Mouse (Mus musculus) liver, embryonic 14.5 days (tissue): ENCODE measurements around the gene Prss33. TPM values are rescaled to one million over a fixed set of nuclear protein-coding genes. Genes with fewer than 3 reads are reported as not detected.

Experiments
- ATAC-seq: fragments of 200-750 bp; cut with Nextera tagmentation; 2 replicates; pipeline ENCODE4 v1.8.0; 2017; ENCODE audit warnings: moderate number of reproducible peaks, mild to moderate bottlenecking, moderate library complexity; ENCODE audit not compliant: insufficient read depth
- DNase-seq, 3 experiments: peaks; one replicate each; pipeline ENCODE4 v3.0.0-alpha.2; 2012 to 2013; ENCODE audit warnings: low read depth in 3 of 3, low spot score in 3 of 3
- H3K27ac ChIP-seq: fragments of 300-500 bp; sonication (generic); 2 replicates; pipeline ENCODE4 v1.5.1; 2014; ENCODE audit warnings: moderate library complexity, mild to moderate bottlenecking, control low read depth, inconsistent platforms
- H3K27me3 ChIP-seq: fragments of 300-500 bp; sonication (generic); 2 replicates; pipeline ENCODE4 v1.6.1; 2014; ENCODE audit warnings: mild to moderate bottlenecking, low read length, moderate library complexity; ENCODE audit not compliant: control insufficient read depth, insufficient read depth
- H3K36me3 ChIP-seq: fragments of 300-500 bp; sonication (generic); replicated peaks from 2 replicates; pipeline ENCODE4 v1.6.1; 2014; ENCODE audit warnings: low read depth; ENCODE audit not compliant: control insufficient read depth, insufficient read depth
- H3K4me1 ChIP-seq, 2 experiments: fragments of 200-500 bp in 1 of 2; fragments of 300-500 bp in 1 of 2; sonication (generic) in 1 of 2; replicated peaks; 2 replicates each; pipeline ENCODE4 v1.6.1; 2012 to 2014; ENCODE audit warnings: antibody characterized with exemption in 1 of 2, inconsistent platforms in 1 of 2, low read length in 1 of 2; ENCODE audit not compliant: control insufficient read depth in 2 of 2, insufficient read depth in 2 of 2
- H3K4me2 ChIP-seq: fragments of 300-500 bp; sonication (generic); 2 replicates; pipeline ENCODE4 v1.6.1; 2014; ENCODE audit warnings: low read depth, mild to moderate bottlenecking, control low read depth, moderate library complexity
- H3K4me3 ChIP-seq, 2 experiments: fragments of 200-500 bp in 1 of 2; fragments of 300-500 bp in 1 of 2; sonication (generic) in 1 of 2; 2 replicates each; pipeline ENCODE4 v1.5.1; 2012 to 2014; ENCODE audit warnings: low read depth in 2 of 2, low read length in 2 of 2, mild to moderate bottlenecking in 2 of 2, control low read depth in 1 of 2, inconsistent platforms in 1 of 2, moderate library complexity in 1 of 2; ENCODE audit not compliant: insufficient read depth in 1 of 2
- H3K9ac ChIP-seq: fragments of 300-500 bp; sonication (generic); replicated peaks from 2 replicates; pipeline ENCODE4 v1.6.1; 2014; ENCODE audit warnings: mild to moderate bottlenecking, control low read depth, moderate library complexity
- H3K9me3 ChIP-seq: fragments of 300-500 bp; sonication (generic); 2 replicates; pipeline ENCODE4 v1.6.1; 2016; ENCODE audit warnings: low read length, mixed read lengths; ENCODE audit not compliant: control insufficient read depth
- CTCF ChIP-seq: IDR thresholded peaks from 2 replicates; pipeline ENCODE4 v1.5.1; 2016; ENCODE audit warnings: antibody characterized with exemption, low read depth, control low read depth
- EP300 ChIP-seq: IDR thresholded peaks from 2 replicates; pipeline ENCODE4 v1.6.1; 2016; ENCODE audit warnings: antibody characterized with exemption, low read depth
- WGBS: fragments of 180-500 bp; shearing (Covaris S2); extraction: QIAGEN DNeasy Blood & Tissue Kit; methylation state at CpG from one replicate; pipeline ENCODE4 v1.1.7; 2014; ENCODE audit not compliant: insufficient replicate concordance; 5-methylcytosine and 5-hydroxymethylcytosine counted together
- polyA plus RNA-seq, 2 experiments: library from polyadenylated mRNA; depleted of rRNA in 1 of 2; stranded (reverse) in 1 of 2; unstranded in 1 of 2; fragments of >200 nt; fragmentation: Nextera tagmentation in 1 of 2; extraction: Ambion mirVana in 1 of 2; gene quantifications; 2 replicates each; pipeline versions ENCODE4 v1.2.1 to v1.2.3; 2012 to 2014

Gene Prss33
- polyA plus RNA-seq, 2 experiments = not detected

DNA sequence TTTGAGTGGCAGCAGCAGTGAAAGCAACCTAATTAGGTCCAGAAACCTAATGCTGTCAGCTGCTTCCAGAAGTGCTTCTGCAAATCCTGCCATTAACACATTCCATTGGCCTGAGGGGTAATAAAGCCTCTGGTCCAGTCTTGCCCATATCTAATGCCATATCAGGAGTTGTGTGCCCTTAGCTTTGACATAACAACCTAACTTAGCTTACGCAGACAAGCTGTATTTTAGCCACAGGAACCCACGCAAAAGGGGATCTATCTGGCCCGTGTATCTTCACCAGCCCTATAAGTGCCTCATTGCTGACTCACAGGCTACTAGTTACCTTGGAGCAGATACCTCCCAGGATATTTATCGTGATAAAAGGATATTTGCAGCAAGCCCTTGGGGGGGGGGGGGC is 10.3 kb downstream of the Prss33 start:
- H3K9ac ChIP-seq = no peak overlapping the region
- 74% methylated on average over 4 of the region's 4 CpGs for WGBS
- no peak for DNase-seq
- peaks cover 59% of the 10 kb centered on the region for H3K36me3 ChIP-seq
- peaks cover 13 to 15% of the 10 kb centered on the region in 2 experiments for H3K4me1 ChIP-seq
- H3K27me3 ChIP-seq = no peaks in the 10 kb centered on the region; the same call in 1 of the 2 replicates
- H3K4me2 ChIP-seq = no peak overlapping the region
- H3K9me3 ChIP-seq = no peaks in the 10 kb centered on the region; the same call in 1 of the 2 replicates
- ATAC-seq = no peak
- no peak overlapping the region for H3K27ac ChIP-seq
- TF ChIP-seq EP300 = no peak
- no peak for TF ChIP-seq CTCF
- H3K4me3 ChIP-seq = no peak overlapping the region

DNA sequence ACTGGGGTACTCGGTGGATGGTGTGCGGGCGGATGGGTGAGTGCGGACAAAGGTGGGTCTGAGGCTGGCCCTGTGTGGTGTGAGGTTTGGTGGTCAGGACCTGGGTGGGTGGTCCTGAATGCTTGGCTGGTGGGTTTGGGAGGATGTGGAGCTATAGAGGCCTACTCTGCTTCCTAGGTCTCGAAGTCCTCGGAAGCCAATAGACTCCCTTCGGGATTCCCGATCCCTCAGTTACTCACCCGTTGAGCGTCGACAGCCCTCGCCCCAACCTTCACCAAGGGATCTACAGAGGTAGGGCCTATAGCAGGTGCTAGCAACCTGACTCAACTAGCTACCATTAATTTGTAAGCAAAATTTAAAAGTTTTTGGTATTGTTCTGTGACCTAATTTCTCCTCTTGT is 12.2 kb downstream of the Prss33 start:
- peaks cover 7 to 9% of the 10 kb centered on the region in 2 experiments for H3K4me1 ChIP-seq
- no peaks in the 10 kb centered on the region for H3K27me3 ChIP-seq
- H3K36me3 ChIP-seq = peaks cover 79% of the 10 kb centered on the region
- no peak overlapping the region for H3K4me2 ChIP-seq
- no peak overlapping the region for H3K27ac ChIP-seq
- no peak overlapping the region for H3K9ac ChIP-seq
- H3K9me3 ChIP-seq = peaks cover 10% of the 10 kb centered on the region
- WGBS = 90% methylated on average over 12 of the region's 12 CpGs
- TF ChIP-seq CTCF (no peak), EP300 (no peak)
- no peak overlapping the region for H3K4me3 ChIP-seq
- no peak for ATAC-seq
- no peak for DNase-seq

DNA sequence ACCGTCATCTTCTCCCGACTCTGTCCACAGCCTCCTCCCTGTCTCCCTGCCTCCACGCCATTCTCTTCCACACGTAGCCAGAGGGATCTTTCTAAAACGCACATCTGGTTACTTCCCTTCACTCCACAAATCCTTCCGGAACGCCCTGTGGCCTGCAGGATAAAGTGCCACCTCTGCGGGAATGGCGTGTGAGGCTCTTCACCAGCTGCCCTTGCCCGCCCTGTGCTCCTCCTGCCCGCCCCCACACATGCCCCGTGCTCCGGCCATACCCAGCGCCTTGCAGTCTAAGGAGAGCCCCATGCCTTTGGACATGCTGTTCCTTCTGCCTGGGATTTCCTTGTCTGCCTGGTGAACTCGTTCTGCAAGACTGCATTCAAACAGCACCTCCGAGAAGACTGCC is 12.8 kb downstream of the Prss33 start:
- Histone ChIP-seq H3K4me1 (peaks cover 6% of the 10 kb centered on the region in 2 experiments), H3K9ac (no peak overlapping the region), H3K27me3 (no peaks in the 10 kb centered on the region), H3K4me3 (no peak overlapping the region), H3K4me2 (no peak overlapping the region), H3K9me3 (peaks cover 14% of the 10 kb centered on the region), H3K27ac (no peak overlapping the region), H3K36me3 (peaks cover 85% of the 10 kb centered on the region)
- ATAC-seq (no peak), DNase-seq (no peak)
- TF ChIP-seq CTCF = no peak
- TF ChIP-seq EP300 = no peak
- 86% methylated on average over 16 of the region's 16 CpGs for WGBS

DNA sequence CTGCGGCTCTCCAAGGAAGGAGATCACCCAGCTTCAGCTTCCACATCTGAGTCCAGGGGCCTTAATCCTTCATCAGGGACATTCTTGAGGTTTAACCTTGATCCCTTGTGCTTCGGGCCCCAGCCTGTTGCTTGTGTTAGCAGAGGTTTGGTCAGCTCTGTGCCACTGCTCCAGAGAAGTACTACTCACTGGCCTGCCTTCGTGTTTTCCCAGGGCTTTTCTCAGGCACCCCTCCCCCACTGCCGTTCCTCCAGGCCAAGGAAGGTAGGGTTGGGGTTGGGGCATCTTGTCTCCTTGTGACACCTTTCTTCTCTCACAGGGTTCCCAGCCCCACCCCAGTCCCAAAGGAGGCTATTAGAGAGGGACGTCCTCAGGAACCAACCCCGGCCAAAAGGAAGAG is 13.8 kb downstream of the Prss33 start:
- Histone ChIP-seq H3K36me3 (peaks cover 94% of the 10 kb centered on the region), H3K4me2 (no peak overlapping the region), H3K9me3 (peaks cover 22% of the 10 kb centered on the region), H3K4me3 (no peak overlapping the region), H3K27ac (no peak overlapping the region), H3K9ac (no peak overlapping the region), H3K27me3 (no peaks in the 10 kb centered on the region), H3K4me1 (no peaks in the 10 kb centered on the region)
- no peak for DNase-seq
- ATAC-seq = no peak
- WGBS = 80% methylated on average over 6 of the region's 6 CpGs
- TF ChIP-seq EP300 (no peak), CTCF (no peak)

DNA sequence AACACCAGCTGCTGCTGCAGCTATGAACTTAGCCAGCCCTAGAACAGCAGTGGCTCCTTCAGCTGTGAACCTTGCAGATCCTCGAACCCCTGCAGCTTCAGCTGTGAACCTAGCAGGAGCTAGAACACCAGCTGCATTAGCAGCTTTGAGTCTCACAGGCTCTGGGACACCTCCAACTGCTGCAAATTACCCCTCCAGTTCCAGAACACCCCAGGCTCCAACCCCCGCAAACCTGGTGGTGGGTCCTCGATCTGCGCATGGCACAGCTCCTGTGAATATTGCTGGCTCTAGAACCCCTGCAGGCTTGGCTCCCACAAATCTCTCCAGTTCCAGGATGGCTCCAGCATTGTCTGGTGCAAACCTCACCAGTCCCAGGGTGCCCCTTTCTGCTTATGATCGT is 15.1 kb downstream of the Prss33 start:
- Histone ChIP-seq H3K4me2 (no peak overlapping the region), H3K27ac (no peak overlapping the region), H3K36me3 (peaks cover 98% of the 10 kb centered on the region), H3K9ac (no peak overlapping the region), H3K4me1 (no peaks in the 10 kb centered on the region), H3K27me3 (no peaks in the 10 kb centered on the region), H3K4me3 (no peak overlapping the region), H3K9me3 (peaks cover 22% of the 10 kb centered on the region)
- ATAC-seq = no peak
- TF ChIP-seq EP300 (no peak), CTCF (no peak)
- WGBS = 96% methylated on average over 5 of the region's 5 CpGs
- DNase-seq = no peak

DNA sequence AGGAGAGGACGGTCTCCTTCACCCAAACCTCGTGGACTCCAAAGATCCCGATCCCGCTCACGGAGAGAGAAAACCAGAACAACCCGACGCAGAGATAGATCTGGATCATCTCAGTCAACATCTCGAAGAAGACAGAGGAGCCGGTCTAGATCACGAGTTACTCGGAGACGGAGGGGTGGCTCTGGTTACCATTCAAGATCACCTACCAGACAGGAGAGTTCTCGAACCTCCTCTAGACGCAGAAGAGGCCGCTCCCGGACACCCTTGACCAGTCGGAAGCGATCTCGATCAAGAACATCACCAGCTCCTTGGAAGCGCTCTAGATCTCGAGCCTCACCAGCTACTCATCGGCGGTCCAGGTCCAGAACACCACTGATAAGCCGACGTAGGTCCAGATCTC is 16.6 kb downstream of the Prss33 start:
- Histone ChIP-seq H3K9ac (no peak overlapping the region), H3K36me3 (peaks cover 99% of the 10 kb centered on the region), H3K4me1 (no peaks in the 10 kb centered on the region), H3K4me2 (no peak overlapping the region), H3K27ac (no peak overlapping the region), H3K27me3 (no peaks in the 10 kb centered on the region), H3K4me3 (no peak overlapping the region), H3K9me3 (peaks cover 27% of the 10 kb centered on the region)
- WGBS = 94% methylated on average over 25 of the region's 25 CpGs
- no peak for ATAC-seq
- no peak for DNase-seq
- no peak for TF ChIP-seq CTCF
- no peak for TF ChIP-seq EP300
